Mouse (Mus musculus) kidney, embryonic 14.5 days (tissue): ENCODE results near the gene Rnf34. TPM values are rescaled to one million over a fixed set of nuclear protein-coding genes. Genes with fewer than 3 reads are reported as not detected.

Experiments
- ATAC-seq: fragments of 200-750 bp; cut with Nextera tagmentation; 2 replicates; pipeline ENCODE4 v1.8.0; 2017; ENCODE audit warnings: moderate number of reproducible peaks, mild to moderate bottlenecking, moderate TSS enrichment, moderate library complexity; ENCODE audit not compliant: low FRiP score, low TSS enrichment
- H3K27ac ChIP-seq: fragments of 300-500 bp; sonication (generic); 2 replicates; pipeline ENCODE4 v1.5.1; 2014; ENCODE audit warnings: low read depth, mild to moderate bottlenecking, low read length, moderate library complexity, mixed read lengths
- H3K27me3 ChIP-seq: fragments of 300-500 bp; sonication (generic); 2 replicates; pipeline ENCODE4 v1.6.1; 2014; ENCODE audit warnings: mild to moderate bottlenecking, low read length; ENCODE audit not compliant: control insufficient read depth, insufficient read depth
- H3K36me3 ChIP-seq: fragments of 300-500 bp; sonication (generic); 2 replicates; pipeline ENCODE4 v1.6.1; 2014; ENCODE audit warnings: low read length, mixed read lengths; ENCODE audit not compliant: control insufficient read depth, insufficient read depth
- H3K4me1 ChIP-seq: fragments of 300-500 bp; sonication (generic); 2 replicates; pipeline ENCODE4 v1.6.1; 2014; ENCODE audit warnings: low read length, mixed read lengths; ENCODE audit not compliant: control insufficient read depth, insufficient read depth
- H3K4me2 ChIP-seq: fragments of 300-500 bp; sonication (generic); replicated peaks from 2 replicates; pipeline ENCODE4 v1.6.1; 2014; ENCODE audit warnings: low read depth, mild to moderate bottlenecking, low read length
- H3K4me3 ChIP-seq: fragments of 300-500 bp; sonication (generic); 2 replicates; pipeline ENCODE4 v1.5.1; 2014; ENCODE audit warnings: mild to moderate bottlenecking, low read length
- H3K9ac ChIP-seq: fragments of 300-500 bp; sonication (generic); 2 replicates; pipeline ENCODE4 v1.6.1; 2014; ENCODE audit warnings: low read depth, mild to moderate bottlenecking, low read length, moderate library complexity
- H3K9me3 ChIP-seq: fragments of 300-500 bp; sonication (generic); 2 replicates; pipeline ENCODE4 v1.6.1; 2016; ENCODE audit warnings: low read length; ENCODE audit not compliant: control insufficient read depth
- WGBS: fragments of 180-500 bp; shearing (Covaris S2); extraction: QIAGEN DNeasy Blood & Tissue Kit; methylation state at CpG from one replicate; pipeline ENCODE4 v1.1.7; 2014; 5-methylcytosine and 5-hydroxymethylcytosine counted together
- polyA plus RNA-seq: library from polyadenylated mRNA; unstranded; fragments of >200 nt; fragmentation: Nextera tagmentation; extraction: Ambion mirVana; gene quantifications from 2 replicates; pipeline ENCODE4 v1.2.1, GENCODE M21; 2014

The Rnf34 gene
- polyA plus RNA-seq, 1 experiment from 2014 or later: 33.4 TPM

GRCm38 (mm10) chr5:122850319-122851002, 613 bp downstream of the Rnf34 start:
- under 1% methylated on average over 38 of the region's 38 CpGs for WGBS
- Histone ChIP-seq H3K9me3 (no peaks in the 10 kb centered on the region), H3K27ac (peak overlapping the region; percentile 80), H3K4me2 (peak overlapping the region; percentile 86), H3K9ac (peak overlapping the region; percentile 73), H3K36me3 (no peaks in the 10 kb centered on the region), H3K4me3 (peak overlapping the region; percentile 58), H3K4me1 (peaks cover 12% of the 10 kb centered on the region), H3K27me3 (no peaks in the 10 kb centered on the region)
- ATAC-seq: peak; percentile 86

GRCm38 (mm10) chr5:122852611-122853010, 2.8 kb downstream of the Rnf34 start:
- H3K36me3 ChIP-seq: no peaks in the 10 kb centered on the region
- H3K27me3 ChIP-seq: no peaks in the 10 kb centered on the region
- H3K9ac ChIP-seq: no peak overlapping the region
- H3K9me3 ChIP-seq: no peaks in the 10 kb centered on the region
- H3K4me3 ChIP-seq: no peak overlapping the region
- no peak for ATAC-seq
- WGBS: 78% methylated on average over 2 of the region's 2 CpGs
- H3K27ac ChIP-seq: no peak overlapping the region
- peaks cover 12% of the 10 kb centered on the region for H3K4me1 ChIP-seq
- H3K4me2 ChIP-seq: no peak overlapping the region

DNA sequence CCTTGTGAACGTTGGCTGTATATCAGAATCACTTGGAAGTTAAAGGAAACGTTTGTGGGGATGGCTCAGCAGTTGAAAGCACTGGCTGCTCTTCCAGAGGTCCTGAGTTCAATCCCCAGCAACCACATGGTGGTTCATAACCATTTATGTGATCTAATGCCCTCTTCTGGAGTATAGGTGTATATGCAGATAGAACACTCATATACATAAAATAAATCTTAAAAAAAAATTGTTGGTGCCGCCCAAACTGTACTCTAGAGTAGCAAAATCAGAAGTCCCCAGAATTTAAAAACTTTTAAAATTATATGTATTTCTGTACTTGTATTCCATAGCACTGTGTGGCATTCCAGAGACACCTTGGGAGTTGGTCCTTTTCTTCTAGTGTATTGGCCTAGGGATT, 6.0 kb downstream of the Rnf34 start:
- ATAC-seq: no peak
- WGBS: 66% methylated on average over 3 of the region's 3 CpGs
- Histone ChIP-seq H3K4me2 (no peak overlapping the region), H3K4me3 (no peak overlapping the region), H3K36me3 (no peaks in the 10 kb centered on the region), H3K9ac (no peak overlapping the region), H3K4me1 (peaks cover 12% of the 10 kb centered on the region), H3K9me3 (no peaks in the 10 kb centered on the region), H3K27ac (no peak overlapping the region), H3K27me3 (no peaks in the 10 kb centered on the region)

- no peak overlapping the region for H3K4me2 ChIP-seq
- H3K36me3 ChIP-seq: peaks cover 55% of the 10 kb centered on the region
- H3K4me1 ChIP-seq: no peaks in the 10 kb centered on the region
- no peak overlapping the region for H3K9ac ChIP-seq
- H3K9me3 ChIP-seq: no peaks in the 10 kb centered on the region
- H3K27ac ChIP-seq: no peak overlapping the region
- no peak overlapping the region for H3K4me3 ChIP-seq
- ATAC-seq: no peak
- WGBS: 96% methylated on average over 2 of the region's 2 CpGs
- H3K27me3 ChIP-seq: no peaks in the 10 kb centered on the region
These were observed 13.2 kb downstream of the Rnf34 start for GRCm38 (mm10) chr5:122863053-122863452.

GRCm38 (mm10) chr5:122872626-122873025, 22.8 kb downstream of the Rnf34 start:
- no peak for ATAC-seq
- no peak overlapping the region for H3K27ac ChIP-seq
- H3K36me3 ChIP-seq: peaks cover 71% of the 10 kb centered on the region
- H3K4me3 ChIP-seq: no peak overlapping the region
- no peaks in the 10 kb centered on the region for H3K27me3 ChIP-seq
- 90% methylated on average over 3 of the region's 3 CpGs for WGBS
- H3K4me1 ChIP-seq: no peaks in the 10 kb centered on the region
- H3K9me3 ChIP-seq: no peaks in the 10 kb centered on the region
- no peak overlapping the region for H3K9ac ChIP-seq
- no peak overlapping the region for H3K4me2 ChIP-seq

- H3K27me3 ChIP-seq: no peaks in the 10 kb centered on the region
- H3K9me3 ChIP-seq: no peaks in the 10 kb centered on the region
- no peak overlapping the region for H3K9ac ChIP-seq
- H3K4me1 ChIP-seq: no peaks in the 10 kb centered on the region
- H3K4me3 ChIP-seq: no peak overlapping the region
- WGBS: 71% methylated on average over 2 of the region's 2 CpGs
- no peak overlapping the region for H3K27ac ChIP-seq
- H3K4me2 ChIP-seq: no peak overlapping the region
- ATAC-seq: no peak
- H3K36me3 ChIP-seq: peaks cover 71% of the 10 kb centered on the region
These were observed 23.7 kb downstream of the Rnf34 start for GRCm38 (mm10) chr5:122873573-122873972.

DNA sequence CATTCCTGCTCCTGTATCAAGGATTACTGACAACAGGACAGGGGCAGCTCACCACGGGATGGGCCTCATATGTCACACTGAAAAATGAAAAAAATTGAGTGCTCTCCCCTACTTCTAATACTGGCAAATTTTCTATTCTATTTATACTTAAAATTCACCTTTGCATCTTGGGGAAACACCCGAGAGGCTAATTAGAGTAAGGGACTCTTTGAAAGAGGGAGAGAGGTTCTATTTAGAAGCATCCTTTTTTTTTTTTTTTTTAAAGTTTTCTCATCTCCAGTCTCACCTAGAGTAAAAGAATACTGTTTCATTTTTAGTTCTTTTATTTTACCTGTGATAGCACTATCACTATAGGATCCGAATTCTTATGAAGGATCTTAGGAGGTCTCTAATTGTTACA, 24.5 kb downstream of the Rnf34 start:
- peaks cover 71% of the 10 kb centered on the region for H3K36me3 ChIP-seq
- H3K9ac ChIP-seq: no peak overlapping the region
- H3K9me3 ChIP-seq: no peaks in the 10 kb centered on the region
- no peak overlapping the region for H3K4me3 ChIP-seq
- no peak for ATAC-seq
- no peak overlapping the region for H3K27ac ChIP-seq
- H3K4me1 ChIP-seq: no peaks in the 10 kb centered on the region
- no peaks in the 10 kb centered on the region for H3K27me3 ChIP-seq
- WGBS: 92% methylated on average over 3 of the region's 3 CpGs
- no peak overlapping the region for H3K4me2 ChIP-seq

- H3K27ac ChIP-seq: no peak overlapping the region
- H3K9me3 ChIP-seq: no peaks in the 10 kb centered on the region
- WGBS: 79% methylated on average over 3 of the region's 3 CpGs
- no peak overlapping the region for H3K9ac ChIP-seq
- no peak overlapping the region for H3K4me3 ChIP-seq
- no peak for ATAC-seq
- no peaks in the 10 kb centered on the region for H3K27me3 ChIP-seq
- H3K4me1 ChIP-seq: no peaks in the 10 kb centered on the region
- no peak overlapping the region for H3K4me2 ChIP-seq
- peaks cover 82% of the 10 kb centered on the region for H3K36me3 ChIP-seq
These were observed 26.8 kb downstream of the Rnf34 start for GRCm38 (mm10) chr5:122876671-122877070.

DNA sequence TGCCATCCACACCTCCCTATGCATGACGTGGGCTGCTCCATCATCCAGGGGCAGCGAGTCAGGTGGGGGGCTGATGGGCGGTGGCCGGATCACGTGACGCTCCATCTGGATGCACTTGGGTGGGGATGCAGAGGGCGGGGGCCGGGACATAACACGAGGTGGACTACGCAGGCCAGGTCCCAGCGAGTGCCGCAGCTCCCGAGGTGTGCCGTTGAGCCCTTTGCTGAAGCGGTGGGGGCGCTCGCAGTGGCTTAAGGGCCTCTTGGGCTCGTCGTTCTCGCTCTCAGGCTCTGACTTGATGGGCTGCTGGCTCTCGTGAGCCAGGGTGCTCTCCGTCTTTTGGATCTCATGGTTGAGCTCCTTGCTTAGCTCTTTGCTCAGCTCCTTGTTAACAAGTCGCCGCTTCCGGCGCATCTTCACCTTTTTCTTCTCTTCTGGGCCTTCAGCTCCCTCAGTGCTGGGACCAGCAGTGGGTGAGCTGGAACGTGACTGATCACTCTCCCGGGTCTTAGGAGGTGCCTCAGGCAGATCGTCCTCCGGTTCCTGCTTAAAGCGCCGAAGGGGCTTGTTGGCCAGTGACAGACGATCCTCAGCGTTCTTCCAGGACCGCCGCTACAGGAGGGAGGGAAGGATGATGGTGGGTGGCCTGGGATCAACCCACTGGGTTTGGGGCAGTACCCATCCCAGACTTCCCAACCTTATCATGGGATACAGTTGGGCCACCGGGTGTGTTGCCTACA, 30.6 kb downstream of the Rnf34 start:
- peaks cover 71% of the 10 kb centered on the region for H3K36me3 ChIP-seq
- H3K4me3 ChIP-seq: no peak overlapping the region
- H3K9ac ChIP-seq: no peak overlapping the region
- peaks cover 7% of the 10 kb centered on the region for H3K4me1 ChIP-seq
- H3K4me2 ChIP-seq: no peak overlapping the region
- no peak overlapping the region for H3K27ac ChIP-seq
- no peak for ATAC-seq
- no peaks in the 10 kb centered on the region for H3K27me3 ChIP-seq
- no peaks in the 10 kb centered on the region for H3K9me3 ChIP-seq
- WGBS: 91% methylated on average over 37 of the region's 37 CpGs
